Mouse (Mus musculus): Measurements from ENCODE around the gene Rpn1.

DNA sequence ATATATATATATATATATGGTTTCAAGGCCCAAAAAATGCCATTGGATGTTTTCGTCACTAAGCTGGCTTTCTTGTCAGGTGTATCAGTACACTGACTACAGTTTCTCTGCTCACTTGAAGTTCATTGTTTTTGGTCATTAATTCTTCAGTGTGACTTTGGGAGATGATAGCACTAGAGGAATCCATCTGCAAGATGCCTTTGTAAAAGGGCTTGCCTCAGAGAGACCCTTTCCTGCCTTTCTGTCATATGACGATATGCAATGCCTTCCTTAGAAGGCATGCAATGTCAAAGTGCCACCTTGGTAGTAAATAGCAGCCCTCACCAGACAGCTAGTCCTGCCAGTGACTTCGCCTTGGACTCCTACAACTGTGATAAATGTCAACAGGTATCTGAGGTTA, 610 bp upstream of the Rpn1 start:
- TF ChIP-seq CTCF (IDR thresholded peaks at IDR 0.05; ENCODE audit: control insufficient read depth, insufficient read depth, insufficient read length) (no peak), MAX (IDR thresholded peaks at IDR 0.05) (no peak), USF1 (IDR thresholded peaks at IDR 0.05; ENCODE audit: low read depth) (no peak), MYOD1 (IDR thresholded peaks at IDR 0.05; ENCODE audit: control insufficient read depth, insufficient read length, low read depth) (no peak)
